Mouse (Mus musculus) embryonic facial prominence, embryonic 14.5 days (tissue): ENCODE data around the gene Kcp. TPM values are rescaled to one million over a fixed set of nuclear protein-coding genes. Genes with fewer than 3 reads are reported as not detected.

Experiments
- ATAC-seq: fragments of 200-750 bp; cut with Nextera tagmentation; 2 replicates; pipeline ENCODE4 v1.8.0; 2017; ENCODE audit warnings: low read depth, moderate number of reproducible peaks, moderate TSS enrichment
- DNase-seq: peaks from one replicate; pipeline ENCODE4 v3.0.0-alpha.2; 2015; ENCODE audit warnings: low spot score
- H3K27ac ChIP-seq: fragments of 300-500 bp; sonication (generic); replicated peaks from 2 replicates; pipeline ENCODE4 v1.5.1; 2014; ENCODE audit warnings: low read depth, mild to moderate bottlenecking, low read length, moderate library complexity
- H3K27me3 ChIP-seq: fragments of 300-500 bp; sonication (generic); replicated peaks from 2 replicates; pipeline ENCODE4 v1.6.1; 2014; ENCODE audit warnings: low read length; ENCODE audit not compliant: control insufficient read depth, insufficient read depth
- H3K36me3 ChIP-seq: fragments of 300-500 bp; sonication (generic); 2 replicates; pipeline ENCODE4 v1.6.1; 2014; ENCODE audit warnings: low read length, mixed read lengths; ENCODE audit not compliant: control insufficient read depth, insufficient read depth
- H3K4me1 ChIP-seq: fragments of 300-500 bp; sonication (generic); 2 replicates; pipeline ENCODE4 v1.6.1; 2014; ENCODE audit warnings: antibody characterized with exemption, low read length; ENCODE audit not compliant: control insufficient read depth, insufficient read depth
- H3K4me2 ChIP-seq: fragments of 300-500 bp; sonication (generic); 2 replicates; pipeline ENCODE4 v1.6.1; 2014; ENCODE audit warnings: low read depth, mild to moderate bottlenecking, low read length, moderate library complexity, mixed read lengths
- H3K4me3 ChIP-seq: fragments of 300-500 bp; sonication (generic); 2 replicates; pipeline ENCODE4 v1.5.1; 2014; ENCODE audit warnings: low read depth, mild to moderate bottlenecking, low read length
- H3K9ac ChIP-seq: fragments of 300-500 bp; sonication (generic); 2 replicates; pipeline ENCODE4 v1.6.1; 2014; ENCODE audit warnings: low read depth, mild to moderate bottlenecking, low read length, moderate library complexity, mixed read lengths
- H3K9me3 ChIP-seq: fragments of 300-500 bp; sonication (generic); 2 replicates; pipeline ENCODE4 v1.6.1; 2016; ENCODE audit warnings: low read length; ENCODE audit not compliant: control insufficient read depth
- WGBS: fragments of 180-500 bp; shearing (Covaris S2); extraction: QIAGEN DNeasy Blood & Tissue Kit; methylation state at CpG from one replicate; pipeline ENCODE4 v1.1.7; 2014; 5-methylcytosine and 5-hydroxymethylcytosine counted together
- polyA plus RNA-seq: library from polyadenylated mRNA; unstranded; fragments of >200 nt; fragmentation: Nextera tagmentation; extraction: Ambion mirVana; gene quantifications from 2 replicates; pipeline ENCODE4 v1.2.1, GENCODE M21; 2014

Gene Kcp
- polyA plus RNA-seq, 1 experiment from 2014 or later, result 18.5 TPM

DNA sequence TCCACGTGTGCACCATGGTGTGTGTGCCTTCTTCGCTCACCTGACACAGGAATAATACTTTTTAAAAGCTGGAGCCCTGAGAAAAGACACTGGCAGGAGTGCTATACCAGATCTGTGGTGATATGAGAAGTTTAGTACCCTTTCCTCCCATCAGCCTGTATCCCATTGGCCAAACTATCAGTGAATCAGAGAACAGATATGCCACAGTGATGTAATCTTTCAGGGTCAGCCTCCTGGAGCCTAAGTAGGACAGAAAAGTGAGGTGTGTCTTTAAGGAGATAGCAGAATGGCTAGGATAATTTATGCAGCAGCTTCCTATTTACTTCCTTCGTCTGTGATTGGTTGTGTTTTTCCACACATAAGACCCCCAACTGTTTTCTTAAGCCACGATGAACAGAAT is 79.6 kb downstream of the Kcp start:
- H3K27me3 ChIP-seq, result peaks cover 4% of the 10 kb centered on the region; the same call in 1 of the 2 replicates
- DNase-seq (no peak), ATAC-seq (no peak)
- no peak overlapping the region for H3K9ac ChIP-seq
- no peak overlapping the region for H3K27ac ChIP-seq
- H3K4me3 ChIP-seq, result no peak overlapping the region
- H3K4me2 ChIP-seq, result no peak overlapping the region
- WGBS, result 57% methylated on average over 4 of the region's 4 CpGs
- H3K9me3 ChIP-seq, result no peaks in the 10 kb centered on the region
- peaks cover 15% of the 10 kb centered on the region; the same call in 1 of the 2 replicates for H3K4me1 ChIP-seq
- no peaks in the 10 kb centered on the region for H3K36me3 ChIP-seq

DNA sequence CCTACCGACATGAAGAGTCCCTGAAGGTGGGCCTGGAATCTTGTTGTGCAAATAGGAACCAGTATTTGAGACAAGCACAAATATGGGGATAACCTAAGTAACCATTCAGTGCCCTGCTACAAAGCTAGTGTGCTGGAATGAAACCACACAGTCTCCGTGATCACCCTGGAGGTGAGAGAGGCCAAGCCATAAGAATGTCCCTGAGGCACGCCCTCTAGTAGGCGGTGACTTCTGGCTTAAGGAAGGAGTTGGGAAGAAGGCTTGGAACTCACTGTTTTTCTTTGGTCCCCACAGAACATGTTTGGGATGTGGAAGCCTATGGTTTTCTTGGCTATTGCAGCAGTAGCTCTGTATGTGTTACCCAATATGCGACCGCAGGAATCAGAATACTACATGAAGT is 81.4 kb downstream of the Kcp start:
- DNase-seq (no peak), ATAC-seq (no peak)
- H3K9ac ChIP-seq, result no peak overlapping the region
- H3K36me3 ChIP-seq, result no peaks in the 10 kb centered on the region
- H3K27ac ChIP-seq, result no peak overlapping the region
- 69% methylated on average over 6 of the region's 6 CpGs for WGBS
- H3K9me3 ChIP-seq, result no peaks in the 10 kb centered on the region
- no peak overlapping the region for H3K4me3 ChIP-seq
- 0 out of 2 replicates have a peak, but pooled peaks cover under 1% of the 10 kb centered on the region for H3K4me1 ChIP-seq
- H3K4me2 ChIP-seq, result no peak overlapping the region
- no peaks in the 10 kb centered on the region for H3K27me3 ChIP-seq

GRCm38 (mm10) chr6:29425118-29425517 is 82.6 kb downstream of the Kcp start:
- DNase-seq (no peak), ATAC-seq (no peak)
- H3K27me3 ChIP-seq, result no peaks in the 10 kb centered on the region
- H3K4me3 ChIP-seq, result no peak overlapping the region
- no peaks in the 10 kb centered on the region for H3K9me3 ChIP-seq
- H3K27ac ChIP-seq, result no peak overlapping the region
- no peaks in the 10 kb centered on the region for H3K36me3 ChIP-seq
- no peak overlapping the region for H3K4me2 ChIP-seq
- WGBS, result 87% methylated on average over 8 of the region's 8 CpGs
- H3K9ac ChIP-seq, result no peak overlapping the region
- no peaks in the 10 kb centered on the region for H3K4me1 ChIP-seq

Other genes starting within 250 kb of the Kcp start
- 44.1 and 46.5 TPM in 2 replicates for gene Hilpda, start 235.5 kb downstream of the Kcp start, polyA plus RNA-seq
- gene Fam71f2, start 228.4 kb downstream of the Kcp start, polyA plus RNA-seq, result 0.61 and 0.81 TPM in 2 replicates
- 0.17 and 0.42 TPM in 2 replicates for gene Fam71f1, start 188.8 kb downstream of the Kcp start, polyA plus RNA-seq
- gene Calu, start 159.9 kb downstream of the Kcp start, polyA plus RNA-seq, result 575 and 595 TPM in 2 replicates
- gene Opn1sw, start 119.5 kb downstream of the Kcp start, polyA plus RNA-seq, result 0.96 and 1.3 TPM in 2 replicates
- 19.5 and 21.3 TPM in 2 replicates for gene Ccdc136, start 111.6 kb downstream of the Kcp start, polyA plus RNA-seq
- 39.2 and 39.7 TPM in 2 replicates for gene Flnc, start 74.7 kb downstream of the Kcp start, polyA plus RNA-seq
- 213 and 215 TPM in 2 replicates for gene Atp6v1f, start 40.2 kb downstream of the Kcp start, polyA plus RNA-seq
- gene Atp6v1fnb, start 36.5 kb downstream of the Kcp start, polyA plus RNA-seq, result not detected in 2 replicates
- 5.2 and 5.9 TPM in 2 replicates for gene Irf5, start 18.7 kb upstream of the Kcp start, polyA plus RNA-seq
- gene Tnpo3, start 101.9 kb upstream of the Kcp start, polyA plus RNA-seq, result 78.7 and 92.3 TPM in 2 replicates
- 3.4 and 5.0 TPM in 2 replicates for gene Tspan33, start 186.3 kb upstream of the Kcp start, polyA plus RNA-seq
- 45.5 and 48.9 TPM in 2 replicates for gene Smo, start 227.6 kb upstream of the Kcp start, polyA plus RNA-seq